Mouse (Mus musculus) c-Kit-negative CD71-positive TER-119-positive erythroid progenitor cells, embryonic 14.5 days (primary cell): ENCODE data around the gene Vmn1r128.
"Not testable (repeated sequence)": the region's sequence is repeated elsewhere in the genome, so short reads cannot be mapped to it uniquely, and the experiment has no call there.

Source experiments
- DNase-seq: peaks from one replicate; pipeline ENCODE4 v3.0.0-alpha.2; 2013; ENCODE audit warnings: low read depth, low spot score

The Vmn1r128 gene

DNA sequence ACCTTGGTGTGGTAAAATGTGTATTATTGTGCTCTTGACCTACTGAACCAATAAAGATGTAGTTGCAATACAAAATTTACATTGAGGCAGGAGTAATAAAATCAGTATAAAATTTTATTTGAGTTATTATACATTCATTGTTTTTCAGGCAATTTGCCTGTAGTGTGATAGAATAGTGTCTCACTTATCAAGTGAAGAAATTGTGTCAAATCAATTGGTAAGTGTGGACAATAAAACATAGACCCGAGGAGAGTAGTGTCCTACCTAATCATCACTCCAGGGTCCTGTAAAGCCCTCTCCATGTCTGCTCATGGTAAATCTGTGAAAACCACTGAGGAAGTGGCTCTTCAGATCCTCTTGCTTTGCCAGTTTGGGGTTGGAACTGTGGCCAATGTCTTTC is at the start of gene Vmn1r128:
Gene Vmn1r128, plus strand, starts transcription at position 301 of the 400 bp plus-strand sequence.
- not testable (repeated sequence) for DNase-seq

DNA sequence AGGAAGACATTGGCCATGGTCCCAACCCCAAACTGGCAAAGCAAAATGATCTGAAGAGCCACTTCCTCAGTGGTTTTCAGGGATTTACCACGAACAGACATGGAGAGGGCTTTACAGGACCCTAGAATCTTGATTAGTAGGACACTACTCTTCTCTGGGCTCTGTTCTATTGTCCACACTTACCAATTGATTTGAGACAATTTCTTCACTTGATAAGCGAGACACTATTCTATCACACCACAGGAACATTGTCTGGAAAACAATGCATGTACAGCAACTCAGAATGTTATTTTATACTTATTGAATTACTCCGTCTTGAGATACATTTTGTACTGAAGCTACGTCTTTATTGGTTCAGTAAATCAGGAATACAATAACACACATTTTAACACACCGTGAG is 47.8 kb upstream of the Vmn1r128 start, which contains the start of gene Vmn1r126:
Gene Vmn1r126, minus strand, starts transcription at position 101 of the 400 bp plus-strand sequence.
- DNase-seq: not testable (repeated sequence)

DNA sequence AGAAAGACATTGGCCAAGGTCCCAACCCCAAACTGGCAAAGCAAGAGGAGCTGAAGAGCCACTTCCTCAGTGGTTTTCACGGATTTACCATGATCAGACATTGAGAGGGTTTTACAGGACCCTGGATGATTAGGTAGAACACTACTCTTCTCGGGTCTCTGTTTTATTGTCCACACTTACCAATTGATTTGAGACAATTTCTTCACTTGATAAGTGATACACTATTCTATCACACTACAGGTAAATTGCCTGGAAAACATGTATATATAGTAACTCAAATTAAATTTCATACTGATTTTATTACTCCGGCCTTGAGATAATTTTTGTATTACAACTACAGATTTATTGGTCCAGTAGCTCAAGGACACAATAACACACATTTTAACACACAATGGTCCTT is 29.4 kb upstream of the Vmn1r128 start, which contains the start of gene Vmn1r127:
Gene Vmn1r127, minus strand, starts transcription at position 101 of the 400 bp plus-strand sequence.
- not testable (repeated sequence) for DNase-seq

DNA sequence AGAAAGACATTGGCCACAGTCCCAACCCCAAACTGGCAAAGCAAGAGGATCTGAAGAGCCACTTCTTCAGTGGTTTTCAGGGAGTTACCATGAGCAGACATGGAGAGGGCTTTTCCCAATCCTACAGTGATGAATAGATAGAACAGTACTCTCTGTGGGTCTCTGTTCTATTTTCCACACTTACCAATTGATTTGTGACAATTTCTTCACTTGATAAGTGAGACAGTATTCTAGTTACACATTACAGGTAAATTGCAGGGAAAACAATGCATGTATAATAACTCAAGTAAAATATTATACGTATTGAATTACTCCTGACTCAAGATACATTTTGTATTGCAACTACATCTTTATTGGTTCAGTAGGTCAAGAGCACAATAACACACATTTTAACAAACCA is 12.0 kb downstream of the Vmn1r128 start, which contains the start of gene Vmn1r129:
Gene Vmn1r129, minus strand, starts transcription at position 101 of the 400 bp plus-strand sequence.
- DNase-seq: not testable (repeated sequence)
